Mouse (Mus musculus): Measurements from ENCODE around the gene Slf2.

GRCm38 (mm10) chr19:44983366-44983765, 52.4 kb downstream of the Slf2 start:
- TF ChIP-seq CTCF (IDR thresholded peaks at IDR 0.05; ENCODE audit: low read depth, low read length) (no peak), EP300 (IDR thresholded peaks at IDR 0.05; ENCODE audit: insufficient read depth, low read depth, low read length) (no peak), POLR2A (IDR thresholded peaks at IDR 0.05; ENCODE audit: insufficient read depth, low read length) (no peak)
